Comparison of ENCODE assay signal across 10 mouse cellular contexts in genomic region chr12:80091080-80091479, GRCm38 (mm10). TPM values are rescaled to one million over a fixed set of nuclear protein-coding genes. Genes with fewer than 3 reads are reported as not detected.
A peak's percentile ranks its signal among the peaks of the same experiment; 100 is the strongest.
DNase-seq lines count a peak whose midpoint lies in the region; ATAC-seq lines count a peak whose summit lies in the region.
"Had no signal": no experiment of that assay in that cellular context is flagged by ENCODE, and none has a peak within 500 bp of the region (broad histone marks: within the 10 kb centered on the region; RNA-seq: fewer than 3 reads in every experiment).

No protein-coding gene starts in this region.

- H3K4me1 ChIP-seq in kidney, embryonic 15.5 days, result peaks cover 42% of the 10 kb centered on the region
- peaks cover 12% of the 10 kb centered on the region for H3K4me1 ChIP-seq in brown adipose tissue, adult 24 weeks (ENCODE audit: control insufficient read depth, insufficient read depth, insufficient read length, low read length)
- H3K4me1 ChIP-seq in heart, embryonic 15.5 days (replicated peaks), result peaks cover 10% of the 10 kb centered on the region
- H3K4me1 ChIP-seq in liver, embryonic 16.5 days (ENCODE audit: control insufficient read depth, low read depth, low read length), result peaks cover 30% of the 10 kb centered on the region

- WGBS in kidney, embryonic 15.5 days, result 39% methylated on average over 8 of the region's 8 CpGs
- 26% methylated on average over 8 of the region's 8 CpGs for WGBS in heart, embryonic 15.5 days
- 18% methylated on average over 8 of the region's 8 CpGs for WGBS in liver, embryonic 16.5 days (ENCODE audit: insufficient replicate concordance)

- H3K4me2 ChIP-seq in kidney, embryonic 15.5 days, result peak overlapping the region; percentile 15
- peak overlapping the region; percentile 37 for H3K4me2 ChIP-seq in heart, embryonic 15.5 days
- peak overlapping the region; percentile 21 for H3K4me2 ChIP-seq in liver, embryonic 16.5 days (ENCODE audit: low read depth, low read length)

- no peaks in the 10 kb centered on the region for H3K27me3 ChIP-seq in kidney, embryonic 15.5 days
- no peaks in the 10 kb centered on the region for H3K27me3 ChIP-seq in heart, embryonic 15.5 days
- no peaks in the 10 kb centered on the region for H3K27me3 ChIP-seq in liver, embryonic 16.5 days (ENCODE audit: control insufficient read depth, insufficient read depth, low read depth, low read length)

- H3K9ac ChIP-seq in kidney, embryonic 15.5 days, result no peak overlapping the region
- no peak overlapping the region for H3K9ac ChIP-seq in heart, embryonic 15.5 days
- H3K9ac ChIP-seq in liver, embryonic 16.5 days (ENCODE audit: low read depth, low read length), result no peak overlapping the region; the same call in 1 of the 2 replicates

- H3K9me3 ChIP-seq in kidney, embryonic 15.5 days (replicated peaks), result no peaks in the 10 kb centered on the region
- H3K9me3 ChIP-seq in heart, embryonic 15.5 days (replicated peaks), result no peaks in the 10 kb centered on the region
- no peaks in the 10 kb centered on the region for H3K9me3 ChIP-seq in liver, embryonic 16.5 days (replicated peaks; ENCODE audit: control insufficient read depth, low read length)

- no peak overlapping the region for H3K4me3 ChIP-seq in kidney, embryonic 15.5 days (replicated peaks)
- H3K4me3 ChIP-seq in brown adipose tissue, adult 24 weeks (ENCODE audit: insufficient read depth, low read depth, low read length), result peak overlapping the region; percentile 40
- H3K4me3 ChIP-seq in heart, embryonic 15.5 days, result no peak overlapping the region
- H3K4me3 ChIP-seq in liver, embryonic 16.5 days (ENCODE audit: low read depth, low read length), result no peak overlapping the region

- H3K27ac ChIP-seq in kidney, embryonic 15.5 days, result peak overlapping the region; percentile 73
- peak overlapping the region; percentile 95 for H3K27ac ChIP-seq in brown adipose tissue, adult 24 weeks (replicated peaks; ENCODE audit: low read depth, low read length)
- peak overlapping the region; percentile 67 for H3K27ac ChIP-seq in heart, embryonic 15.5 days
- H3K27ac ChIP-seq in liver, embryonic 16.5 days (ENCODE audit: low read length), result no peak overlapping the region

- DNase-seq in kidney, postnatal 36 days, result no peak
- no peak for DNase-seq in cerebellum, adult 8-10 months
- no peak for DNase-seq in urinary bladder, adult 2 months (ENCODE audit: low spot score)
- no peak for DNase-seq in spleen, adult 18-20 months
- DNase-seq: cerebellum, adult 2 months; right cerebral cortex, postnatal 25 days had no signal

- H3K36me3 ChIP-seq in kidney, embryonic 15.5 days, result no peaks in the 10 kb centered on the region
- H3K36me3 ChIP-seq in heart, embryonic 15.5 days, result no peaks in the 10 kb centered on the region
- no peaks in the 10 kb centered on the region for H3K36me3 ChIP-seq in liver, embryonic 16.5 days (ENCODE audit: control insufficient read depth, insufficient read depth)

- 0 out of 2 replicates have a peak, but pooled peaks have one; percentile 28 for ATAC-seq in kidney, embryonic 15.5 days (replicated peaks; ENCODE audit: low FRiP score)
- no peak for ATAC-seq in heart, embryonic 15.5 days (replicated peaks; ENCODE audit: insufficient number of reproducible peaks, insufficient read depth, low FRiP score, low read depth)
- 0 out of 2 replicates have a peak, but pooled peaks have one; percentile 25 for ATAC-seq in liver, embryonic 16.5 days (ENCODE audit: low read depth)

RNA-seq across cellular contexts. Expression of gene Zfp36l1, which starts 21.7 kb away (rescaled TPM):
- 136 and 154 TPM in 2 replicates for polyA plus RNA-seq in kidney, embryonic 15.5 days (2015; fragmentation: Nextera tagmentation; extraction: Ambion mirVana)
- 67.0 and 75.8 TPM in 2 replicates for polyA plus RNA-seq in brown adipose tissue, adult 24 weeks (2012; ENCODE audit: insufficient read depth, insufficient read length, missing spikeins)
- 94.7 and 107 TPM in 2 replicates for polyA plus RNA-seq in heart, embryonic 15.5 days (2015; fragmentation: Nextera tagmentation; extraction: Ambion mirVana)
- polyA plus RNA-seq in liver, embryonic 16.5 days (2015; fragmentation: Nextera tagmentation; extraction: Ambion mirVana), result 22.2 and 30.4 TPM in 2 replicates
- 141 and 167 TPM in 2 replicates for polyA plus RNA-seq in urinary bladder, adult 2 months (2012; rRNA removed)
